Mouse (Mus musculus) CH12.LX (cell line): ENCODE measurements around the gene Sult6b2. TPM values are rescaled to one million over a fixed set of nuclear protein-coding genes. Genes with fewer than 3 reads are reported as not detected.

Experiments used
- DNase-seq: peaks from one replicate; pipeline ENCODE4 v3.0.0-alpha.2; 2013; ENCODE audit errors: extremely low read depth
- H3K27ac ChIP-seq: 2 replicates; pipeline ENCODE4 v1.5.1; 2012; ENCODE audit warnings: low read depth, mild to moderate bottlenecking, control low read depth, moderate library complexity; ENCODE audit not compliant: insufficient read depth
- H3K27me3 ChIP-seq: replicated peaks from 2 replicates; pipeline ENCODE3; 2012; ENCODE audit warnings: inconsistent platforms
- H3K36me3 ChIP-seq, 2 experiments: replicated peaks in 1 of 2; 2 replicates each; pipeline versions ENCODE3 to v1.6.1; 2012; ENCODE audit warnings: inconsistent platforms in 1 of 2, low read length in 1 of 2, mild to moderate bottlenecking in 1 of 2, mixed read lengths in 1 of 2, moderate library complexity in 1 of 2; ENCODE audit not compliant: control insufficient read depth in 1 of 2, insufficient read depth in 1 of 2
- H3K4me1 ChIP-seq, 2 experiments: 2 replicates each; pipeline ENCODE4 v1.6.1; 2012; ENCODE audit warnings: inconsistent platforms in 1 of 2, moderate library complexity in 1 of 2; ENCODE audit not compliant: insufficient read depth in 2 of 2, control insufficient read depth in 1 of 2
- H3K4me2 ChIP-seq: 2 replicates; pipeline ENCODE4 v1.6.1; 2012; ENCODE audit warnings: low read depth, mild to moderate bottlenecking, control low read depth; ENCODE audit not compliant: poor library complexity, insufficient read depth, severe bottlenecking
- H3K4me3 ChIP-seq, 3 experiments: fragments of 150-350 bp in 1 of 3; sonication (generic) in 1 of 3; replicated peaks in 1 of 3; 2 replicates each; pipeline versions ENCODE3 to v1.5.1; 2011 to 2012; ENCODE audit warnings: low read depth in 2 of 3, low read length in 2 of 3, mild to moderate bottlenecking in 2 of 3, moderate library complexity in 2 of 3, control low read depth in 1 of 3, improper control_type of control experiment in 1 of 3, inconsistent platforms in 1 of 3, mixed read lengths in 1 of 3; ENCODE audit not compliant: poor library complexity in 1 of 3
- H3K79me2 ChIP-seq: replicated peaks from 2 replicates; pipeline ENCODE4 v1.6.1; 2012; ENCODE audit warnings: mild to moderate bottlenecking, moderate library complexity; ENCODE audit not compliant: control insufficient read depth, poor library complexity, insufficient read depth, severe bottlenecking; ENCODE audit errors: extremely low read depth
- H3K9ac ChIP-seq: 2 replicates; pipeline ENCODE4 v1.6.1; 2012; ENCODE audit warnings: low read depth, mild to moderate bottlenecking, control low read depth, moderate library complexity; ENCODE audit not compliant: insufficient read depth
- H3K9me3 ChIP-seq: replicated peaks from 2 replicates; pipeline ENCODE3; 2012; ENCODE audit warnings: low read length, inconsistent platforms, mixed read lengths
- BHLHE40 ChIP-seq: IDR thresholded peaks from 2 replicates; pipeline ENCODE4 v1.6.1; 2011; ENCODE audit warnings: mild to moderate bottlenecking, low read depth, low read length, improper control_type of control experiment
- CHD1 ChIP-seq: IDR thresholded peaks from 2 replicates; pipeline ENCODE4 v1.6.1; 2012; ENCODE audit warnings: low read depth, low read length, improper control_type of control experiment, inconsistent platforms
- CHD2 ChIP-seq: IDR thresholded peaks from 2 replicates; pipeline ENCODE4 v1.6.1; 2011; ENCODE audit warnings: low read length, improper control_type of control experiment
- CTCF ChIP-seq, 2 experiments: IDR thresholded peaks in 1 of 2; conservative IDR thresholded peaks in 1 of 2; 2 replicates each; pipeline ENCODE4 v1.5.1; 2011 to 2012; ENCODE audit warnings: low read depth in 2 of 2, low read length in 2 of 2, improper control_type of control experiment in 1 of 2, inconsistent platforms in 1 of 2, mild to moderate bottlenecking in 1 of 2, moderate library complexity in 1 of 2
- E2F4 ChIP-seq: IDR thresholded peaks from 2 replicates; pipeline ENCODE4 v1.6.1; 2011; ENCODE audit warnings: low read depth, low read length, improper control_type of control experiment; ENCODE audit not compliant: insufficient replicate concordance
- ELF1 ChIP-seq: IDR thresholded peaks from 2 replicates; pipeline ENCODE4 v1.6.1; 2014; ENCODE audit warnings: low read depth, mild to moderate bottlenecking, inconsistent platforms, low read length, improper control_type of control experiment
- EP300 ChIP-seq: IDR thresholded peaks from 2 replicates; pipeline ENCODE4 v1.6.1; 2011; ENCODE audit warnings: low read length, improper control_type of control experiment
- ETS1 ChIP-seq: conservative IDR thresholded peaks from 2 replicates; pipeline ENCODE4 v1.6.1; 2012; ENCODE audit warnings: low read depth, mild to moderate bottlenecking, inconsistent platforms, low read length, improper control_type of control experiment, moderate library complexity
- GABPA ChIP-seq: IDR thresholded peaks from 2 replicates; pipeline ENCODE4 v1.6.1; 2012; ENCODE audit warnings: low read depth, low read length, improper control_type of control experiment, inconsistent platforms; ENCODE audit not compliant: insufficient replicate concordance
- HCFC1 ChIP-seq: IDR thresholded peaks from 2 replicates; pipeline ENCODE4 v1.6.1; 2012; ENCODE audit warnings: low read depth, mild to moderate bottlenecking, inconsistent platforms, low read length, improper control_type of control experiment
- IRF4 ChIP-seq: IDR thresholded peaks from 2 replicates; pipeline ENCODE4 v1.6.1; 2014; ENCODE audit warnings: low read depth, mild to moderate bottlenecking, inconsistent platforms, low read length, improper control_type of control experiment
- JUN ChIP-seq: IDR thresholded peaks from 2 replicates; pipeline ENCODE4 v1.6.1; 2011; ENCODE audit warnings: low read depth, mild to moderate bottlenecking, low read length, improper control_type of control experiment, moderate library complexity; ENCODE audit not compliant: insufficient read depth
- JUND ChIP-seq: conservative IDR thresholded peaks from 2 replicates; pipeline ENCODE4 v1.6.1; 2011; ENCODE audit warnings: low read depth, low read length, improper control_type of control experiment
- KAT2A ChIP-seq: IDR thresholded peaks from 2 replicates; pipeline ENCODE4 v1.6.1; 2012; ENCODE audit warnings: low read length, improper control_type of control experiment, inconsistent platforms; ENCODE audit not compliant: insufficient replicate concordance
- MAFK ChIP-seq: IDR thresholded peaks from 2 replicates; pipeline ENCODE4 v1.6.1; 2011; ENCODE audit warnings: low read length, improper control_type of control experiment; ENCODE audit not compliant: insufficient replicate concordance
- MAX ChIP-seq: IDR thresholded peaks from 2 replicates; pipeline ENCODE4 v1.6.1; 2011; ENCODE audit warnings: low read length, improper control_type of control experiment
- MAZ ChIP-seq: IDR thresholded peaks from 2 replicates; pipeline ENCODE4 v1.6.1; 2012; ENCODE audit warnings: low read depth, mild to moderate bottlenecking, inconsistent platforms, low read length, improper control_type of control experiment, moderate library complexity
- MEF2A ChIP-seq: IDR thresholded peaks from 2 replicates; pipeline ENCODE4 v1.6.1; 2014; ENCODE audit warnings: low read depth, mild to moderate bottlenecking, inconsistent platforms, low read length, improper control_type of control experiment, borderline replicate concordance
- MXI1 ChIP-seq: IDR thresholded peaks from 2 replicates; pipeline ENCODE4 v1.6.1; 2011; ENCODE audit warnings: mild to moderate bottlenecking, low read depth, low read length, improper control_type of control experiment
- MYC ChIP-seq: IDR thresholded peaks from 2 replicates; pipeline ENCODE4 v1.6.1; 2011; ENCODE audit warnings: low read depth, mild to moderate bottlenecking, improper control_type of control experiment, low read length
- NELFE ChIP-seq: IDR thresholded peaks from 2 replicates; pipeline ENCODE4 v1.6.1; 2011; ENCODE audit warnings: low read depth, low read length, improper control_type of control experiment
- NRF1 ChIP-seq: IDR thresholded peaks from 2 replicates; pipeline ENCODE4 v1.6.1; 2014; ENCODE audit warnings: low read depth, mild to moderate bottlenecking, inconsistent platforms, low read length, improper control_type of control experiment, moderate library complexity
- PAX5 ChIP-seq: IDR thresholded peaks from 2 replicates; pipeline ENCODE4 v1.6.1; 2012; ENCODE audit warnings: low read length, inconsistent platforms, mixed read lengths
- POLR2A ChIP-seq: IDR thresholded peaks from 2 replicates; pipeline ENCODE4 v1.6.1; 2011; ENCODE audit warnings: low read depth, mild to moderate bottlenecking, improper control_type of control experiment, low read length
- POLR2AphosphoS2 ChIP-seq: IDR thresholded peaks from 2 replicates; pipeline ENCODE4 v1.6.1; 2011; ENCODE audit warnings: low read depth, low read length, improper control_type of control experiment
- RAD21 ChIP-seq: IDR thresholded peaks from 2 replicates; pipeline ENCODE4 v1.6.1; 2011; ENCODE audit warnings: low read depth, mild to moderate bottlenecking, low read length, improper control_type of control experiment, moderate library complexity
- RCOR1 ChIP-seq: conservative IDR thresholded peaks from 2 replicates; pipeline ENCODE4 v1.6.1; 2012; ENCODE audit warnings: low read depth, mild to moderate bottlenecking, inconsistent platforms, low read length, improper control_type of control experiment
- SIN3A ChIP-seq: IDR thresholded peaks from 2 replicates; pipeline ENCODE4 v1.6.1; 2012; ENCODE audit warnings: low read length, improper control_type of control experiment, inconsistent platforms
- SMC3 ChIP-seq: IDR thresholded peaks from 2 replicates; pipeline ENCODE4 v1.6.1; 2011; ENCODE audit warnings: low read depth, low read length, improper control_type of control experiment
- TBP ChIP-seq: conservative IDR thresholded peaks from 2 replicates; pipeline ENCODE4 v1.6.1; 2011; ENCODE audit warnings: low read depth, low read length, improper control_type of control experiment
- TCF12 ChIP-seq: IDR thresholded peaks from 2 replicates; pipeline ENCODE4 v1.6.1; 2014; ENCODE audit warnings: low read depth, mild to moderate bottlenecking, inconsistent platforms, low read length, improper control_type of control experiment
- UBTF ChIP-seq: IDR thresholded peaks from 2 replicates; pipeline ENCODE4 v1.6.1; 2012; ENCODE audit warnings: low read depth, mild to moderate bottlenecking, inconsistent platforms, low read length, improper control_type of control experiment, moderate library complexity
- USF1 ChIP-seq: IDR thresholded peaks from 2 replicates; pipeline ENCODE4 v1.6.1; 2014; ENCODE audit warnings: low read depth, mild to moderate bottlenecking, inconsistent platforms, low read length, improper control_type of control experiment
- USF2 ChIP-seq: conservative IDR thresholded peaks from 2 replicates; pipeline ENCODE4 v1.6.1; 2011; ENCODE audit warnings: low read depth, low read length, improper control_type of control experiment
- ZC3H11A ChIP-seq: IDR thresholded peaks from 2 replicates; pipeline ENCODE4 v1.6.1; 2012; ENCODE audit warnings: low read depth, mild to moderate bottlenecking, inconsistent platforms, low read length, improper control_type of control experiment
- ZKSCAN1 ChIP-seq: IDR thresholded peaks from 2 replicates; pipeline ENCODE4 v1.6.1; 2012; ENCODE audit warnings: low read depth, inconsistent platforms, low read length, improper control_type of control experiment, borderline replicate concordance
- ZMIZ1 ChIP-seq: IDR thresholded peaks from 2 replicates; pipeline ENCODE4 v1.6.1; 2012; ENCODE audit warnings: low read depth, mild to moderate bottlenecking, inconsistent platforms, low read length, improper control_type of control experiment
- ZNF384 ChIP-seq: IDR thresholded peaks from 2 replicates; pipeline ENCODE4 v1.6.1; 2012; ENCODE audit warnings: low read depth, low read length, improper control_type of control experiment, inconsistent platforms
- dilution Hi-C: fragments of 300-500 bp; cut with MboI; formaldehyde crosslinking; loops from 2 replicates; pipeline ENCODE4 v1.14.3; 2020; ENCODE audit warnings: low sequenced_read_pairs; ENCODE audit not compliant: extremely low pct_unique_long_range_greater_than_20kb, extremely low pct_ligation_motif_present
- in situ Hi-C: fragments of 300-500 bp; cut with MboI; formaldehyde crosslinking; loops from 3 replicates; pipeline ENCODE4 v1.14.3; 2019; ENCODE audit warnings: low sequenced_read_pairs, low pct_ligation_motif_present, low pct_unique_long_range_greater_than_20kb, mixed read lengths
- polyA plus RNA-seq: library from polyadenylated mRNA; unstranded; fragments of >175 nt; gene quantifications from 2 replicates; pipeline ENCODE4 v1.2.1, GENCODE M21; 2012; ENCODE audit warnings: low read depth; ENCODE audit not compliant: insufficient read length
- total RNA-seq, 2 experiments: library from RNA; depleted of rRNA; stranded (reverse); fragments of 300-350 nt in 1 of 2; fragments of >200 nt in 1 of 2; gene quantifications; 2 replicates each; pipeline ENCODE4 v1.2.3; 2012 to 2014

Sult6b2 gene
- total and polyA plus RNA-seq, 3 experiments = 0.25 to 1.1 (median 0.54) TPM

DNA sequence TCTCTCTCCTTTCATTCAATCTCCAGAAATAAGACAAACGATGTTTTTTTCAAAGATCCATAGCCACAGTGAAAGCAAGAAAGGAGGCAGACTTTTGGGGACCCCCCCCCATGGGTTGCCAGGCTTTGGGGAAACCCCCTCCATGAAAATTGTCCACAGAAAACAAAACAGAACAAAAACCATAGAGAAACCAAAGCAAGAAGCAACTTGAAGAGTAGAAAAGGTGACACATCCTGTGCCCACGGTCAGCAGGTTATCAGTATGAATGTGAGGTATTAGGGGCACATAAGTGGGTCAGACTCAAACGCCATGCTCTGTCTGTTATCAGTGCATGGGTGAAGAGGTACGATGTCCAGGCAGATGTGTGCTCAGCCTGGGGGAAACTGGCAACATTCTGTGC, 30.6 kb upstream of the Sult6b2 start:
- Histone ChIP-seq H3K79me2 (no peaks in the 10 kb centered on the region), H3K27me3 (no peaks in the 10 kb centered on the region), H3K4me1 (peaks cover 11 to 47% of the 10 kb centered on the region in 2 experiments), H3K4me3 (no peak overlapping the region), H3K27ac (no peak overlapping the region), H3K36me3 (no peaks in the 10 kb centered on the region), H3K9me3 (no peaks in the 10 kb centered on the region), H3K4me2 (peak overlapping the region; percentile 59), H3K9ac (no peak overlapping the region)
- dilution Hi-C loops (no loop called here), in situ Hi-C loops (no loop called here)
- TF ChIP-seq ZNF384 (0 out of 2 replicates have a peak, but pooled peaks have one; percentile 6), CHD2 (no peak), CTCF (conservative IDR thresholded peaks at IDR 0.05 in 1 of 2, IDR thresholded peaks at IDR 0.05 in 1 of 2; ENCODE audit: low read depth in 2 of 2, low read length in 2 of 2) (no peak), E2F4 (no peak), USF2 (no peak), USF1 (no peak), IRF4 (peak; percentile 73), MEF2A (peak; percentile 46; the same call in 1 of the 2 replicates), PAX5 (no peak), JUND (no peak), SMC3 (no peak), GABPA (no peak), TCF12 (no peak), NRF1 (no peak), POLR2AphosphoS2 (no peak), HCFC1 (no peak), MYC (no peak), ZMIZ1 (no peak), EP300 (peak; percentile 66; the same call in 1 of the 2 replicates), RCOR1 (no peak), ETS1 (no peak), KAT2A (no peak), POLR2A (no peak), NELFE (no peak), MAFK (no peak), MXI1 (no peak), SIN3A (no peak), JUN (no peak), TBP (no peak), MAX (no peak), UBTF (no peak), ZC3H11A (no peak), MAZ (0 out of 2 replicates have a peak, but pooled peaks have one; percentile 39), ZKSCAN1 (no peak), ELF1 (no peak), CHD1 (no peak), BHLHE40 (peak; percentile 54), RAD21 (no peak)
- DNase-seq = peak; percentile 65
